Comparison of ENCODE assay signal across 8 mouse cellular contexts in the genomic region with DNA sequence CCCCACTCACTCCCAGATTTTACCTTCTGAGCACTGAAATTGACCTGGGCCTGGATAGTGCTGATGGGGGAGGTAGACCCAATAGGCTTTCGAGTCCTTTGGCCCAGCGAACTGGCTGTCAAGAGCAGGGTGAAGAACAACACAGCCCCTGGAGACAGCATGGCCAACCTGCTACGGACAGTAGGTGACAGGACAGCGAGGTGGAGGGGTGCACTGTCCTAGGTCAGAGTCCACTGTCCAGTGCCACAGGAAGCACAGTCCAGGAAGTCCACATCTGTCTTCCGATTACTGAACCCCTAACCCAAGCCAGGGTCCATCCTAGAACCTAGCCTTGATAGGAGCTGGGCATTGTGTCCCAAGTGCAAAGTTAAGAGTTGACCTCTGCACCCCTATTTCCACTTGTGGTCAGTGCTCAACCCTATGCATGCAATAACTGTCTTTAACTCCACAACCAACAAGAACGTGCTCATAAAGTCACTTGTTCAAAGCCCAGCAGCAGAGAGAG. TPM values are rescaled to one million over a fixed set of nuclear protein-coding genes. Genes with fewer than 3 reads are reported as not detected.
DNase-seq lines count a peak whose midpoint lies in the region; ATAC-seq lines count a peak whose summit lies in the region.

No protein-coding gene starts in this region.

- ATAC-seq in forebrain, embryonic 11.5 days (replicated peaks; ENCODE audit: low FRiP score) = peak; percentile 41
- peak; percentile 56 for ATAC-seq in neural tube, embryonic 12.5 days (ENCODE audit: low FRiP score, low read depth)

- H3K27me3 ChIP-seq in forebrain, embryonic 11.5 days (ENCODE audit: control insufficient read depth, insufficient read depth, low read length) = no peaks in the 10 kb centered on the region
- no peaks in the 10 kb centered on the region for H3K27me3 ChIP-seq in neural tube, embryonic 12.5 days (replicated peaks)

- no peaks in the 10 kb centered on the region for H3K36me3 ChIP-seq in forebrain, embryonic 11.5 days (ENCODE audit: control insufficient read depth, insufficient read depth, low read length)
- peaks cover 24% of the 10 kb centered on the region for H3K36me3 ChIP-seq in neural tube, embryonic 12.5 days

- H3K4me1 ChIP-seq in forebrain, embryonic 11.5 days (replicated peaks; ENCODE audit: control insufficient read depth, insufficient read depth, low read length) = peaks cover 7% of the 10 kb centered on the region; the same call in 1 of the 2 replicates
- H3K4me1 ChIP-seq in neural tube, embryonic 12.5 days = peaks cover 15% of the 10 kb centered on the region

- H3K9ac ChIP-seq in forebrain, embryonic 11.5 days (ENCODE audit: low read length) = peak overlapping the region; percentile 57; the same call in 1 of the 2 replicates
- peak overlapping the region; percentile 29 for H3K9ac ChIP-seq in neural tube, embryonic 12.5 days

- H3K27ac ChIP-seq in forebrain, embryonic 11.5 days (ENCODE audit: low read depth, low read length) = no peak overlapping the region
- no peak overlapping the region for H3K27ac ChIP-seq in neural tube, embryonic 12.5 days

- peak overlapping the region; percentile 87 for H3K4me3 ChIP-seq in forebrain, embryonic 11.5 days (ENCODE audit: low read depth, low read length)
- peak overlapping the region; percentile 89 for H3K4me3 ChIP-seq in neural tube, embryonic 12.5 days

- 76% methylated on average over 6 of the region's 6 CpGs for WGBS in forebrain, embryonic 11.5 days
- WGBS in neural tube, embryonic 12.5 days = 67% methylated on average over 6 of the region's 6 CpGs

- peak; percentile 28 to 44 for DNase-seq in right cerebral cortex, postnatal 10 days (ENCODE audit: low spot score in 2 of 2)
- no peak for DNase-seq in right cerebral cortex, adult 2 months (ENCODE audit: low spot score in 2 of 2)
- no peak for DNase-seq in forebrain, embryonic 11.5 days (ENCODE audit: low spot score)
- DNase-seq in kidney, postnatal 10 days = peak; percentile 26
- no peak for DNase-seq in spleen, adult 12 weeks (ENCODE audit: low spot score)
- DNase-seq in frontal cortex, postnatal 10 days (ENCODE audit: low spot score in 2 of 2) = no peak
- no peak for DNase-seq in T-cell, adult 2 months (ENCODE audit: low spot score)

- H3K4me2 ChIP-seq in forebrain, embryonic 11.5 days (ENCODE audit: low read depth, low read length, severe bottlenecking) = peak overlapping the region; percentile 53
- peak overlapping the region; percentile 95 for H3K4me2 ChIP-seq in neural tube, embryonic 12.5 days (replicated peaks)

- no peaks in the 10 kb centered on the region for H3K9me3 ChIP-seq in forebrain, embryonic 11.5 days (ENCODE audit: control insufficient read depth, low read length)
- no peaks in the 10 kb centered on the region for H3K9me3 ChIP-seq in neural tube, embryonic 12.5 days

RNA-seq across cellular contexts. Expression of a gene that starts 0.4 kb away (rescaled TPM):
- 96.1 and 102 TPM in 2 replicates for polyA plus RNA-seq in forebrain, embryonic 11.5 days (2014; fragmentation: Nextera tagmentation; extraction: Ambion mirVana)
- polyA plus RNA-seq in neural tube, embryonic 12.5 days (2016; fragmentation: Nextera tagmentation; extraction: Ambion mirVana) = 107 and 118 TPM in 2 replicates

RNA-seq across cellular contexts. Expression of a gene that starts 1.4 kb away (rescaled TPM):
- polyA plus RNA-seq in forebrain, embryonic 11.5 days (2014; fragmentation: Nextera tagmentation; extraction: Ambion mirVana) = 5.5 and 5.9 TPM in 2 replicates
- polyA plus RNA-seq in neural tube, embryonic 12.5 days (2016; fragmentation: Nextera tagmentation; extraction: Ambion mirVana) = 5.3 and 6.1 TPM in 2 replicates

RNA-seq across cellular contexts. Expression of a gene that starts 6.4 kb away (rescaled TPM):
- polyA plus RNA-seq in forebrain, embryonic 11.5 days (2014; fragmentation: Nextera tagmentation; extraction: Ambion mirVana) = not detected in 2 replicates
- polyA plus RNA-seq in neural tube, embryonic 12.5 days (2016; fragmentation: Nextera tagmentation; extraction: Ambion mirVana) = not detected in 2 replicates

RNA-seq across cellular contexts. Expression of a gene that starts 30.3 kb away (rescaled TPM):
- polyA plus RNA-seq in forebrain, embryonic 11.5 days (2014; fragmentation: Nextera tagmentation; extraction: Ambion mirVana) = 0.69 and 0.73 TPM in 2 replicates
- polyA plus RNA-seq in neural tube, embryonic 12.5 days (2016; fragmentation: Nextera tagmentation; extraction: Ambion mirVana) = 1.1 and 1.4 TPM in 2 replicates

RNA-seq across cellular contexts. Expression of a gene that starts 39.2 kb away (rescaled TPM):
- 22.9 and 24.2 TPM in 2 replicates for polyA plus RNA-seq in forebrain, embryonic 11.5 days (2014; fragmentation: Nextera tagmentation; extraction: Ambion mirVana)
- 49.5 and 52.5 TPM in 2 replicates for polyA plus RNA-seq in neural tube, embryonic 12.5 days (2016; fragmentation: Nextera tagmentation; extraction: Ambion mirVana)

Comparison
In these comparisons a context has a peak if more than half of its experiments do, and no peak if none do; other contexts are left out.
1. DNase-seq: peak in right cerebral cortex, postnatal 10 days (2 of 2) and kidney, postnatal 10 days (single experiment); none in right cerebral cortex, adult 2 months (0 of 2), forebrain, embryonic 11.5 days (single experiment), spleen, adult 12 weeks (single experiment), frontal cortex, postnatal 10 days (0 of 2) and T-cell, adult 2 months (single experiment).